Mouse (Mus musculus): ENCODE measurements at regions not wholly inside any gene's neighbourhood (a gene's known extent, or its start where the extent isn't known, plus 50 kb on each side); places are given as distances from the start of the nearest gene placed in this dataset.

GRCm38 (mm10) chr9:83221866-83222265 lies 75.4 kb upstream of the Hmgn3 start:
- intact Hi-C loops (cut with DNase I) = no loop called here
- no peak overlapping the region for H3K4me3 ChIP-seq
- DNase-seq = no peak
- H3K4me1 ChIP-seq (ENCODE audit: control insufficient read depth, insufficient read depth, low read length) = no peaks in the 10 kb centered on the region
- no peak overlapping the region for H3K27ac ChIP-seq
- TF ChIP-seq POLR2A (IDR thresholded peaks at IDR 0.05; ENCODE audit: insufficient read depth, low read depth, low read length) = no peak
- no peak for TF ChIP-seq CTCF (IDR thresholded peaks at IDR 0.05)
- TF ChIP-seq EP300 (IDR thresholded peaks at IDR 0.05; ENCODE audit: insufficient read depth, low read depth, low read length) = no peak
- H3K79me2 ChIP-seq (replicated peaks; ENCODE audit: control insufficient read depth, insufficient read depth, low read length) = no peaks in the 10 kb centered on the region
- no peaks in the 10 kb centered on the region for H3K36me3 ChIP-seq (ENCODE audit: control insufficient read depth, insufficient read depth, low read length)
- H3K27me3 ChIP-seq (ENCODE audit: control insufficient read depth, insufficient read depth, low read length) = no peaks in the 10 kb centered on the region
- H3K9ac ChIP-seq (ENCODE audit: low read depth, low read length) = no peak overlapping the region

- Histone ChIP-seq H3K4me1 (ENCODE audit: control insufficient read depth, insufficient read depth, low read length) (no peaks in the 10 kb centered on the region), H3K4me3 (no peak overlapping the region), H3K27ac (no peak overlapping the region), H3K36me3 (ENCODE audit: control insufficient read depth, insufficient read depth, low read length) (no peaks in the 10 kb centered on the region), H3K79me2 (replicated peaks; ENCODE audit: control insufficient read depth, insufficient read depth, low read length) (no peaks in the 10 kb centered on the region), H3K27me3 (ENCODE audit: control insufficient read depth, insufficient read depth, low read length) (no peaks in the 10 kb centered on the region), H3K9ac (ENCODE audit: low read depth, low read length) (no peak overlapping the region)
- intact Hi-C loops (cut with DNase I) = no loop called here
- WGBS = 74% methylated on average over 5 of the region's 5 CpGs
- no peak for TF ChIP-seq EP300 (IDR thresholded peaks at IDR 0.05; ENCODE audit: insufficient read depth, low read depth, low read length)
- no peak for TF ChIP-seq POLR2A (IDR thresholded peaks at IDR 0.05; ENCODE audit: insufficient read depth, low read depth, low read length)
- TF ChIP-seq CTCF (IDR thresholded peaks at IDR 0.05) = no peak
- no peak for DNase-seq
Measured at GRCm38 (mm10) chr9:83202583-83202982, 56.1 kb upstream of the Hmgn3 start.

- Histone ChIP-seq H3K4me3 (no peak overlapping the region), H3K27ac (no peak overlapping the region), H3K36me3 (ENCODE audit: control insufficient read depth, insufficient read depth, low read length) (no peaks in the 10 kb centered on the region), H3K79me2 (replicated peaks; ENCODE audit: control insufficient read depth, insufficient read depth, low read length) (no peaks in the 10 kb centered on the region), H3K27me3 (ENCODE audit: control insufficient read depth, insufficient read depth, low read length) (no peaks in the 10 kb centered on the region), H3K9ac (ENCODE audit: low read depth, low read length) (no peak overlapping the region), H3K4me1 (ENCODE audit: control insufficient read depth, insufficient read depth, low read length) (no peaks in the 10 kb centered on the region)
- 86% methylated on average over 3 of the region's 3 CpGs for WGBS
- no peak for DNase-seq
- intact Hi-C loops (cut with DNase I) = no loop called here
- TF ChIP-seq CTCF (IDR thresholded peaks at IDR 0.05) (no peak), POLR2A (IDR thresholded peaks at IDR 0.05; ENCODE audit: insufficient read depth, low read depth, low read length) (no peak), EP300 (IDR thresholded peaks at IDR 0.05; ENCODE audit: insufficient read depth, low read depth, low read length) (no peak)
Measured at GRCm38 (mm10) chr9:83199771-83200170, 53.3 kb upstream of the Hmgn3 start.

GRCm38 (mm10) chr9:83199176-83199575 lies 52.7 kb upstream of the Hmgn3 start:
- no peak overlapping the region for H3K4me3 ChIP-seq
- no peak overlapping the region for H3K27ac ChIP-seq
- no peak overlapping the region for H3K9ac ChIP-seq (ENCODE audit: low read depth, low read length)
- no peaks in the 10 kb centered on the region for H3K79me2 ChIP-seq (replicated peaks; ENCODE audit: control insufficient read depth, insufficient read depth, low read length)
- intact Hi-C loops (cut with DNase I) = no loop called here
- H3K27me3 ChIP-seq (ENCODE audit: control insufficient read depth, insufficient read depth, low read length) = no peaks in the 10 kb centered on the region
- DNase-seq = no peak
- 83% methylated on average over 3 of the region's 3 CpGs for WGBS
- H3K36me3 ChIP-seq (ENCODE audit: control insufficient read depth, insufficient read depth, low read length) = no peaks in the 10 kb centered on the region
- TF ChIP-seq EP300 (IDR thresholded peaks at IDR 0.05; ENCODE audit: insufficient read depth, low read depth, low read length) = no peak
- TF ChIP-seq POLR2A (IDR thresholded peaks at IDR 0.05; ENCODE audit: insufficient read depth, low read depth, low read length) = no peak
- TF ChIP-seq CTCF (IDR thresholded peaks at IDR 0.05) = no peak
- no peaks in the 10 kb centered on the region for H3K4me1 ChIP-seq (ENCODE audit: control insufficient read depth, insufficient read depth, low read length)

- Histone ChIP-seq H3K27me3 (ENCODE audit: control insufficient read depth, insufficient read depth, low read length) (no peaks in the 10 kb centered on the region), H3K79me2 (replicated peaks; ENCODE audit: control insufficient read depth, insufficient read depth, low read length) (no peaks in the 10 kb centered on the region), H3K4me3 (no peak overlapping the region), H3K4me1 (ENCODE audit: control insufficient read depth, insufficient read depth, low read length) (no peaks in the 10 kb centered on the region), H3K9ac (ENCODE audit: low read depth, low read length) (no peak overlapping the region), H3K27ac (no peak overlapping the region), H3K36me3 (ENCODE audit: control insufficient read depth, insufficient read depth, low read length) (no peaks in the 10 kb centered on the region)
- TF ChIP-seq EP300 (IDR thresholded peaks at IDR 0.05; ENCODE audit: insufficient read depth, low read depth, low read length) (no peak), POLR2A (IDR thresholded peaks at IDR 0.05; ENCODE audit: insufficient read depth, low read depth, low read length) (no peak), CTCF (IDR thresholded peaks at IDR 0.05) (no peak)
- no peak for DNase-seq
- 72% methylated on average over 5 of the region's 5 CpGs for WGBS
- intact Hi-C loops (cut with DNase I) = no loop called here
Measured at GRCm38 (mm10) chr9:83197013-83197412, 50.5 kb upstream of the Hmgn3 start.

Measured in heart, adult 2 months (tissue).